Mouse (Mus musculus) E14TG2a.4 (cell line): ENCODE data around the gene Zfp663.

Experiments
- CTCF ChIP-seq: conservative IDR thresholded peaks from 2 replicates; pipeline ENCODE4 v1.5.1; 2014; ENCODE audit warnings: low read length
- NANOG ChIP-seq: IDR thresholded peaks from 2 replicates; pipeline ENCODE4 v1.6.1; 2014; ENCODE audit warnings: borderline replicate concordance, low read length, mixed read lengths
- POU5F1 ChIP-seq: IDR thresholded peaks from 2 replicates; pipeline ENCODE4 v1.6.1; 2014; ENCODE audit warnings: low read length, borderline replicate concordance

GRCm38 (mm10) chr2:165307801-165308200, 60.7 kb downstream of the Zfp663 start:
- TF ChIP-seq CTCF (no peak), NANOG (no peak), POU5F1 (no peak)
